Mouse (Mus musculus) c-Kit-positive CD71-positive TER-119-positive erythroid progenitor cells, embryonic 14.5 days (primary cell): ENCODE results near the gene Mff.
A peak's percentile ranks its signal among the peaks of the same experiment; 100 is the strongest.

Experiments used
- DNase-seq: peaks from one replicate; pipeline ENCODE4 v3.0.0-alpha.2; 2013; ENCODE audit warnings: low spot score

Mff gene

GRCm38 (mm10) chr1:82771022-82771586, 46.4 kb downstream of the Mff start, which contains the start of gene Gm47791:
Gm47791 (minus strand) TSS chr1:82771243.
- no peak for DNase-seq

GRCm38 (mm10) chr1:82772428-82772827, 47.7 kb downstream of the Mff start:
- DNase-seq = no peak

- DNase-seq = no peak
These were observed 48.5 kb downstream of the Mff start for GRCm38 (mm10) chr1:82773208-82773607.

- no peak for DNase-seq
These were observed 50.6 kb downstream of the Mff start for GRCm38 (mm10) chr1:82775293-82775692.

- DNase-seq = no peak
These were observed 54.8 kb downstream of the Mff start for GRCm38 (mm10) chr1:82779388-82779966.

GRCm38 (mm10) chr1:82783559-82783958, 58.9 kb downstream of the Mff start:
- no peak for DNase-seq

- no peak for DNase-seq
These were observed 60.9 kb downstream of the Mff start for GRCm38 (mm10) chr1:82785546-82785945.

- DNase-seq = peak; percentile 45
These were observed 62.7 kb downstream of the Mff start for GRCm38 (mm10) chr1:82787414-82787813.

- no peak for DNase-seq
These were observed 63.4 kb downstream of the Mff start for GRCm38 (mm10) chr1:82788070-82788469.

GRCm38 (mm10) chr1:82791105-82791504, 66.4 kb downstream of the Mff start:
- no peak for DNase-seq

- peak; percentile 34 for DNase-seq
These were observed 67.5 kb downstream of the Mff start for GRCm38 (mm10) chr1:82792238-82792637.

- no peak for DNase-seq
These were observed 68.4 kb downstream of the Mff start for GRCm38 (mm10) chr1:82793110-82793509.

- no peak for DNase-seq
These were observed 69.3 kb downstream of the Mff start for GRCm38 (mm10) chr1:82793986-82794385.

GRCm38 (mm10) chr1:82795211-82795610, 70.5 kb downstream of the Mff start:
- no peak for DNase-seq

- no peak for DNase-seq
These were observed 71.2 kb downstream of the Mff start for GRCm38 (mm10) chr1:82795702-82796443.

GRCm38 (mm10) chr1:82797088-82797487, 72.4 kb downstream of the Mff start:
- DNase-seq = no peak

- no peak for DNase-seq
These were observed 73.6 kb downstream of the Mff start for GRCm38 (mm10) chr1:82798304-82798703.

GRCm38 (mm10) chr1:82798922-82799321, 74.2 kb downstream of the Mff start:
- DNase-seq = no peak

- DNase-seq = no peak
These were observed 76.6 kb downstream of the Mff start for GRCm38 (mm10) chr1:82801105-82801783.
